Mouse (Mus musculus): ENCODE measurements around the gene Boll.

GRCm38 (mm10) chr1:55383114-55383773 is 20.0 kb upstream of the Boll start:
- no peak for TF ChIP-seq MAFK (IDR thresholded peaks at IDR 0.05; ENCODE audit: insufficient read depth, low read depth, low read length)
- no peak for TF ChIP-seq CHD2 (IDR thresholded peaks at IDR 0.05; ENCODE audit: low read depth, low read length)
